Mouse (Mus musculus) cortical plate, adult 2 months (tissue): ENCODE data around the gene Gnl1. TPM values are rescaled to one million over a fixed set of nuclear protein-coding genes. Genes with fewer than 3 reads are reported as not detected.

Experiments used
- H3K27ac ChIP-seq: fragments of 200-500 bp; 2 replicates; pipeline ENCODE4 v1.5.1; 2012; ENCODE audit warnings: low read length, control low read depth, inconsistent platforms; ENCODE audit not compliant: insufficient read depth
- H3K4me1 ChIP-seq: fragments of 200-500 bp; 2 replicates; pipeline ENCODE4 v1.6.1; 2011; ENCODE audit warnings: low read length; ENCODE audit not compliant: control insufficient read depth, insufficient read depth
- H3K4me3 ChIP-seq: fragments of 200-500 bp; 2 replicates; pipeline ENCODE4 v1.5.1; 2011; ENCODE audit warnings: mild to moderate bottlenecking, low read length, control low read depth; ENCODE audit not compliant: insufficient read depth
- CTCF ChIP-seq: fragments of 200-500 bp; IDR thresholded peaks from 2 replicates; pipeline ENCODE4 v1.5.1; 2011; ENCODE audit warnings: mild to moderate bottlenecking, control low read depth, low read length; ENCODE audit not compliant: insufficient read depth; ENCODE audit errors: extremely low read depth
- POLR2A ChIP-seq: fragments of 200-500 bp; IDR thresholded peaks from 2 replicates; pipeline ENCODE4 v1.6.1; 2011; ENCODE audit warnings: mild to moderate bottlenecking, low read length, control low read depth; ENCODE audit not compliant: insufficient read depth; ENCODE audit errors: extremely low read depth
- polyA plus RNA-seq: library from polyadenylated mRNA; depleted of rRNA; stranded (reverse); fragments of >200 nt; gene quantifications from 2 replicates; pipeline ENCODE4 v1.2.3, GENCODE M21; 2012

The Gnl1 gene
- polyA plus RNA-seq, 1 experiment: 131 TPM

- Histone ChIP-seq H3K27ac (no peak overlapping the region), H3K4me1 (no peaks in the 10 kb centered on the region), H3K4me3 (no peak overlapping the region)
- TF ChIP-seq POLR2A (no peak), CTCF (no peak)
These were observed 21.0 kb upstream of the Gnl1 start for GRCm38 (mm10) chr17:35958533-35959223.

DNA sequence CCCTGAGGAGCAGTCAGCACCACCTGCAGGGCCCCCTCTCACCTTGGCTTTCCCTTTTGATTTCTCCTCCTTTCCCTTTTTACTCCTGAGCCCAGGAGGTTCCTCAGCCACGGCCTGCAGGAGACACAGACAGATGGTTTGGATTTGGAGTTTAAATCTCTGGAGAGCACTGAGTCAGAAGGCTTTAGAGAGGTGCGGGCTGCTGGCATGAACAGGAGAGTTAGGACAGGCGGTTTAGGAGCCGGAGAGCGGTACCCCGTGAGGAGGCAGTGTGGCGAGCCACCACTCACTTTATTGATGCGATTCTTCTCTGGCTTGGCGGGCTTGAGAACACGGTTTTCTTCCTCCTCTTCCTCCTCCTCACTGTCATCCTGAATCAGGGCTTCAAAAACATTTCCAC lies 16.4 kb upstream of the Gnl1 start:
- Histone ChIP-seq H3K4me3 (no peak overlapping the region), H3K27ac (no peak overlapping the region), H3K4me1 (no peaks in the 10 kb centered on the region)
- TF ChIP-seq CTCF (no peak), POLR2A (no peak)

- H3K4me1 ChIP-seq: peaks cover 4% of the 10 kb centered on the region; the same call in 1 of the 2 replicates
- H3K4me3 ChIP-seq: no peak overlapping the region
- TF ChIP-seq CTCF (no peak), POLR2A (no peak)
- no peak overlapping the region for H3K27ac ChIP-seq
These were observed 12.0 kb upstream of the Gnl1 start for GRCm38 (mm10) chr17:35967621-35968020.

GRCm38 (mm10) chr17:35969418-35970389 lies 9.9 kb upstream of the Gnl1 start, which contains the start of gene Abcf1:
Gene Abcf1, minus strand, starts transcription at chr17:35969761.
- Histone ChIP-seq H3K27ac (peak within 1 kb of the TSS; percentile 3; the same call in 1 of the 2 replicates), H3K4me3 (peak within 1 kb of the TSS; percentile 51), H3K4me1 (peaks cover 4% of the 10 kb centered on the region; the same call in 1 of the 2 replicates)
- TF ChIP-seq POLR2A (peak; percentile 84), CTCF (no peak)

DNA sequence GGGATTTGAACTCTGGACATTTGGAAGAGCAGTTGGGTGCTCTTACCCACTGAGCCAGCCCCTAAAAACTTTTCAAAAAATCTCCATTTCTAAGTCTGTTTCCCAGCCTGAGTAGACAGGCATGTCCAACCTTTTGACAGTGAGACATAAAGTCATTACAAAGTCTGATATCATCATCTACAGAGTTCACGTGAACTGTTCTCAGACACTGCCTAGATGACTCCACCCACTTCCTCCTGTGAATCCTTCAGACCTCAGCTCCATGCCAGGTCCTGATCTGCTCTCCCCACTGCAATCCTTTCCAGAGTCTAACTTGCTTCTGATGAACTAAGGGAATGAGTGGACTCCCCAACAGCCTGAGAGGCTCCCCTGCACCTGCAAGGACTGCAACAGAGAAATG lies 7.5 kb upstream of the Gnl1 start:
- H3K4me3 ChIP-seq: no peak overlapping the region
- no peak overlapping the region for H3K27ac ChIP-seq
- H3K4me1 ChIP-seq: peaks cover 4% of the 10 kb centered on the region; the same call in 1 of the 2 replicates
- no peak for TF ChIP-seq CTCF
- TF ChIP-seq POLR2A: no peak

DNA sequence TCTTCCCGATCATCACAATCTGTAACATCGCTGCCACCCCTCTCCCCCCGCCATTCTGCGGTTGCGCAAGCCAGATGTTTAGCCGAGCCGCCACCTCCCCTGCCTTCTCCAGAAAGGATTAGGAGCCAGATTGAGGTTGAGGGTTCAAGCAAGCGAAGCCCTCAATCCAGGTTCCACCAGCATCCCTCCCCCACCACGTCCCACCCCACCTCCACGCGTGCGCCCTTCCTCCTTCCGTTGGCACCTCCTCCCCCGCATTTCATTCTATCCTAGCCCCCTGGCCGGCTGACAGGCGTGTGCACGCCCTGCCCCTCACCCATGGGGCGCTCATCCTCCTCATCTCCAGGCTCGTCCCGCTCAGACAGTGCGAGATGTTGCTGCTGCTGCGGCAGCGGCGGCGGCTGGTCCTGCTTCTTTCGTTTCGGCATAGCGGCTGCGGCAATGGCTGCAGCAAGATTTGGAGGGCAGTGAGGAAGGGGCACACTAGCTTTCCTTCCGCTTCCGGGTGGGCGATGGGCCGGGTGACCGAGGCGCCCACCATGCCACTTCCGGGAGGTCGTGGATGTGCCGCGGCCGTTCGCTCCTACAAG lies 745 bp upstream of the Gnl1 start:
- H3K4me1 ChIP-seq: peaks cover 2% of the 10 kb centered on the region

DNA sequence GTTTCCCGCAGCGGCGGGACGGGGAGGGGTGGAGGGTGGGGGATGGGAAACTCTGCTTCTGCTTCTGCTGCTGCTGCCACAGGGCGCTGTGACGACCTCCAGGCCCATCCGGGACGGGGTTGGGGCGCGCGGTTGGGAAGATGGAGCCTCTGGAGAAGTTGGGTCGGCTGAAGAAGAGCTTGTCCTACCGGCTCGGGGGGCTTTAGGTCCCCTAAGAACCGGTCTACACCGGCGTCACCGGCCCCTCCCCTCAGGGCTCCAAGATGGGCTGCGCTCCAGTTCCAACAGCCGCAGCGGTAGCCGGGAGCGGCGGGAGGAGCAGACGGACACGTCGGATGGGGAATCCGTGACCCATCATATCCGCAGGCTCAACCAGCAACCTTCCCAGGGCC lies 708 bp downstream of the Gnl1 start:
- Histone ChIP-seq H3K4me3 (peak overlapping the region; percentile 97), H3K27ac (peak overlapping the region; percentile 76; the same call in 1 of the 2 replicates), H3K4me1 (peaks cover 2% of the 10 kb centered on the region)
- no peak for TF ChIP-seq CTCF
- TF ChIP-seq POLR2A: no peak

More for the DNA sequence above, 745 bp upstream of the Gnl1 start:
- Histone ChIP-seq H3K4me3 (peak overlapping the region; percentile 97), H3K27ac (peak overlapping the region; percentile 74)
- TF ChIP-seq CTCF: no peak
- TF ChIP-seq POLR2A: peak; percentile 58; the same call in 1 of the 2 replicates

DNA sequence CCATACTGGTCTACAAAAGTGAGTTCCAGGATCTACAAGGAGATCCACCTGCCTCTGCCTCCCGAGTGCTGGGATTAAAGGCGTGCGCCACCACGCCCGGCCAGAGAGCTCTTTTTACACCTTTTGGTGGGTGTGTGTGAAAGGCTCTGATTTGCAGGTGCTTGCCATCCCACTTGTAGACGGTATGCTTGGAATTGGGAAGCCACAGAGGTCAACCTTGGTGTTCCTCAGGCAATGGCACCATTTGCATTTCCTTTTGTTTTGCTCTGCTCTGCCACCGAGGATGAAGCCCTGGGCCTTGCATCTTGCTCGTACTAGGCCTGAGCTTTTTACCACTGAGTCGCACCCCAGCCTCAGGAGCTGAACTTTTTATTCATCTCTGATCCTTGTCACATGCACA lies 2.1 kb downstream of the Gnl1 start:
- TF ChIP-seq POLR2A (no peak), CTCF (no peak)
- Histone ChIP-seq H3K27ac (no peak overlapping the region), H3K4me1 (peaks cover 2% of the 10 kb centered on the region), H3K4me3 (no peak overlapping the region)

DNA sequence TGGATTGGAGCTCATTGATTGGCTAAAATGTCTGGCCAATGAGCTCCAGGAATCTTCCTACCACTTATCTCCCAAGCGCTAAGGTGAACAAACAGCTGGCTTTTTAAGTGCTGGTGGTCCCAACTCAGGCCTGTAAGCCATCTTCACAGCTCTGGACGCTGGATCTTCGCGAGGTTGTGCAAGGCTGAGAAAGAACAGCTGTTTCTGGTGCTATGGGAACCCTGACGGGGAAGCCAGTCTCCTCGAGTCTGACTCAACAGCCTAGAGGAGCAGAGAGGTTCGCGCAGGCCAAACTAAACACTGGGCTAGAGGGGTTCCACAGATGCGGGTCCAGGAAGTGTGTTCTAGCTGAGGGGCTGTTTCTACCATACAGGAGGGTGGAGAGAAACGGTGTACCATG lies 12.1 kb downstream of the Gnl1 start:
- Histone ChIP-seq H3K4me1 (no peaks in the 10 kb centered on the region; the same call in 1 of the 2 replicates), H3K4me3 (no peak overlapping the region), H3K27ac (no peak overlapping the region)
- TF ChIP-seq POLR2A (no peak), CTCF (no peak)

DNA sequence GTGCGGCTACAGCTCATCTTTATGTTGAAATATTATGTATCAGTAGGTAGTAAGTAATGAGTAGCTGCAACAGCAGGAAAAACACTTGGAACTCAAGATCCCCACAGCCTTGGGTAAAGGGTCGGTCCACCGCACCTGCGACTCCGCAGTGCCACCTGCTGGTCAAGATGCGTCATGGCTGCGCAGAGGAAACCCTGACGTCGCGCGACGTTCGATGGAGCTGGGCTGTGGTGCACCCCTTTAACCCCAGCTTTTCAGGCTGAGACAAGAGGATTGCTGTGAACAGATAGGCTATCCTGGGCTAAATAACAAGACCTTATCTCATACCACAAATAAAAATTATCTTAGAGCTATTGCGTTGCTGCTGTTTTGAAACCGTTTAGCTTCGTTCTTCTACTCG lies 14.0 kb downstream of the Gnl1 start:
- Histone ChIP-seq H3K27ac (no peak overlapping the region), H3K4me1 (no peaks in the 10 kb centered on the region; the same call in 1 of the 2 replicates), H3K4me3 (peak overlapping the region; percentile 77; the same call in 1 of the 2 replicates)
- no peak for TF ChIP-seq POLR2A
- TF ChIP-seq CTCF: peak; percentile 97
